Comparison of ENCODE assay signal across 24 mouse cellular contexts in genomic region chr7:99523121-99523520, GRCm38 (mm10). TPM values are rescaled to one million over a fixed set of nuclear protein-coding genes. Genes with fewer than 3 reads are reported as not detected.
DNase-seq lines count a peak whose midpoint lies in the region; ATAC-seq and TF ChIP-seq lines count a peak whose summit lies in the region.
"Had no signal": no experiment of that assay in that cellular context is flagged by ENCODE, and none has a peak within 500 bp of the region (broad histone marks: within the 10 kb centered on the region; RNA-seq: fewer than 3 reads in every experiment).

No protein-coding gene starts in this region.

- no peaks in the 10 kb centered on the region for H3K27me3 ChIP-seq in kidney, embryonic 15.5 days
- H3K27me3 ChIP-seq in lung, embryonic 15.5 days: no peaks in the 10 kb centered on the region
- H3K27me3 ChIP-seq: forebrain, embryonic 13.5 days; heart, embryonic 15.5 days; Patski had no signal

- no peaks in the 10 kb centered on the region for H3K9me3 ChIP-seq in kidney, embryonic 15.5 days (replicated peaks)
- no peaks in the 10 kb centered on the region for H3K9me3 ChIP-seq in lung, embryonic 15.5 days
- H3K9me3 ChIP-seq: embryonic facial prominence, embryonic 10.5 days; forebrain, embryonic 13.5 days; heart, embryonic 15.5 days had no signal

- no peak overlapping the region for H3K4me2 ChIP-seq in kidney, embryonic 15.5 days
- H3K4me2 ChIP-seq in lung, embryonic 15.5 days: peak overlapping the region; percentile 2; the same call in 1 of the 2 replicates
- H3K4me2 ChIP-seq: forebrain, embryonic 13.5 days; heart, embryonic 11.5 days; heart, embryonic 15.5 days had no signal

- no peak for DNase-seq in kidney, postnatal 4 days
- DNase-seq in lung, adult 2 months: no peak
- DNase-seq in NIH3T3 (ENCODE audit: low read depth): peak; percentile 51
- DNase-seq in lung, postnatal 10 days: peak; percentile 63
- DNase-seq in right cerebral cortex, adult 2 months (ENCODE audit: low spot score in 2 of 2): no peak
- DNase-seq in layer of hippocampus, adult 9-10 months (ENCODE audit: low spot score): no peak
- DNase-seq: adrenal gland, adult 2 months; adrenal gland, postnatal 25 days; cerebellum, adult 18-20 months; cerebellum, adult 9-11 months; cerebellum, postnatal 36 days; forebrain, postnatal 0 days; gastrocnemius, postnatal 14 days; heart, adult 2 months; heart, postnatal 14 days had no signal

- H3K36me3 ChIP-seq in kidney, embryonic 15.5 days: no peaks in the 10 kb centered on the region
- no peaks in the 10 kb centered on the region for H3K36me3 ChIP-seq in lung, embryonic 15.5 days
- H3K36me3 ChIP-seq: embryonic facial prominence, embryonic 10.5 days; heart, embryonic 15.5 days had no signal

- H3K4me1 ChIP-seq in kidney, embryonic 15.5 days: peaks cover 10% of the 10 kb centered on the region
- H3K4me1 ChIP-seq in lung, embryonic 15.5 days: peaks cover 21% of the 10 kb centered on the region
- no peaks in the 10 kb centered on the region; the same call in 1 of the 2 replicates for H3K4me1 ChIP-seq in lung, adult 2 months (ENCODE audit: control insufficient read depth, insufficient read depth, low read length)
- H3K4me1 ChIP-seq: embryonic facial prominence, embryonic 10.5 days; forebrain, embryonic 13.5 days; heart, embryonic 15.5 days had no signal

- no peak overlapping the region for H3K4me3 ChIP-seq in kidney, embryonic 15.5 days (replicated peaks)
- no peak overlapping the region for H3K4me3 ChIP-seq in lung, embryonic 15.5 days
- H3K4me3 ChIP-seq in lung, adult 2 months (replicated peaks; ENCODE audit: extremely low read depth, low read depth, low read length): no peak overlapping the region
- H3K4me3 ChIP-seq: embryonic facial prominence, embryonic 10.5 days; forebrain, embryonic 13.5 days; heart, adult 2 months; heart, embryonic 15.5 days had no signal

- no peak for TF ChIP-seq CTCF in lung, adult 2 months (IDR thresholded peaks at IDR 0.05; ENCODE audit: insufficient read depth, low read length)

- 0 out of 2 replicates have a peak overlapping the region, but pooled peaks have one; percentile 22 for H3K27ac ChIP-seq in kidney, embryonic 15.5 days
- peak overlapping the region; percentile 66 for H3K27ac ChIP-seq in lung, embryonic 15.5 days
- H3K27ac ChIP-seq: embryonic facial prominence, embryonic 10.5 days; forebrain, embryonic 13.5 days; heart, adult 2 months; heart, embryonic 15.5 days had no signal

- no peak overlapping the region for H3K9ac ChIP-seq in kidney, embryonic 15.5 days
- no peak overlapping the region for H3K9ac ChIP-seq in lung, embryonic 15.5 days
- H3K9ac ChIP-seq: forebrain, embryonic 13.5 days; forebrain, postnatal 0 days; heart, embryonic 15.5 days had no signal

- ATAC-seq in kidney, embryonic 15.5 days (replicated peaks; ENCODE audit: low FRiP score): no peak
- peak; percentile 87; the same call in 1 of the 2 replicates for ATAC-seq in lung, embryonic 15.5 days (ENCODE audit: borderline replicate concordance, extremely low read depth, low FRiP score, low TSS enrichment)
- ATAC-seq: activated CD4-positive, CD25-positive, alpha-beta regulatory T cell, adult 4 months; forebrain, embryonic 13.5 days; forebrain, postnatal 0 days; Patski had no signal

- no peak for TF ChIP-seq POLR2A in lung, adult 2 months (IDR thresholded peaks at IDR 0.05; ENCODE audit: borderline replicate concordance, extremely low read depth, low read depth, low read length)

- 51% methylated on average over 8 of the region's 8 CpGs for WGBS in kidney, embryonic 15.5 days
- 21% methylated on average over 8 of the region's 8 CpGs for WGBS in lung, embryonic 15.5 days
- WGBS in lung, adult 2 months: 31% methylated on average over 8 of the region's 8 CpGs

RNA-seq across cellular contexts. Expression of gene Arrb1, which starts 12.1 kb away (rescaled TPM):
- 9.4 and 11.7 TPM in 2 replicates for polyA plus RNA-seq in kidney, embryonic 15.5 days (2015; fragmentation: Nextera tagmentation; extraction: Ambion mirVana)
- 16.1 and 17.5 TPM in 2 replicates for polyA plus RNA-seq in lung, embryonic 15.5 days (2015; fragmentation: Nextera tagmentation; extraction: Ambion mirVana)
- polyA plus RNA-seq in lung, adult 2 months (2012; rRNA removed): 131 and 161 TPM in 2 replicates

RNA-seq across cellular contexts. Expression of gene Rps3, which starts 39.6 kb away (rescaled TPM):
- 765 and 856 TPM in 2 replicates for polyA plus RNA-seq in kidney, embryonic 15.5 days (2015; fragmentation: Nextera tagmentation; extraction: Ambion mirVana)
- polyA plus RNA-seq in lung, embryonic 15.5 days (2015; fragmentation: Nextera tagmentation; extraction: Ambion mirVana): 777 and 836 TPM in 2 replicates
- polyA plus RNA-seq in lung, adult 2 months (2012; rRNA removed): 206 and 308 TPM in 2 replicates

RNA-seq across cellular contexts. Expression of gene Klhl35, which starts 57.3 kb away (rescaled TPM):
- 0.67 and 1.2 TPM in 2 replicates for polyA plus RNA-seq in kidney, embryonic 15.5 days (2015; fragmentation: Nextera tagmentation; extraction: Ambion mirVana)
- 0.80 and 0.94 TPM in 2 replicates for polyA plus RNA-seq in lung, embryonic 15.5 days (2015; fragmentation: Nextera tagmentation; extraction: Ambion mirVana)
- 0.80 and 0.89 TPM in 2 replicates for polyA plus RNA-seq in lung, adult 2 months (2012; rRNA removed)
- polyA plus RNA-seq: activated CD4-positive, CD25-positive, alpha-beta regulatory T cell, adult 4 months; C2C12 had no signal

Comparison
In these comparisons a context has a peak if more than half of its experiments do, and no peak if none do; other contexts are left out.
1. DNase-seq: peak in NIH3T3 (single experiment) and lung, postnatal 10 days (single experiment); none in kidney, postnatal 4 days (0 of 2), lung, adult 2 months (single experiment), right cerebral cortex, adult 2 months (0 of 2) and layer of hippocampus, adult 9-10 months (single experiment).